9 mouse cellular contexts compared by ENCODE assay signal in the genomic region with DNA sequence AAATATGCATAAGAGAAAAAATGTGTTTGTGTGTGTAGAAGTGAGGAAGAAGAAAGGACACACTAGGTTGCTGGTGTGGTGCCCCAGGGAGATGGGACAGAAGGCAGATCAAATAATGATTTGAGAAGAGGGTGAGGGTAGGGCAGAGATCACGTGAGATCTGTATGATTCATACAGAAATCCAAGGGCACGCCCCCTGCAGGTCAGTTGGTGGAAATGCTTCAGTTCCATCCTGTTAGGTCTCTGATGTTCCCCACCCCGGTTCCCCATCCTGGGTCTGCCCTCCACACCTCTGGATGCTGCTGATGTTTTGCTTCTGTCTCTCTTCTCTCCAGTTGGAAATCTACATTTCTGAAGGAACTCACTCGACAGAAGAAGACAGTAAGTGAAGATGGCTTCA. TPM values are rescaled to one million over a fixed set of nuclear protein-coding genes. Genes with fewer than 3 reads are reported as not detected.
DNase-seq lines count a peak whose midpoint lies in the region; ATAC-seq lines count a peak whose summit lies in the region.
"Had no signal": no experiment of that assay in that cellular context is flagged by ENCODE, and none has a peak within 500 bp of the region (broad histone marks: within the 10 kb centered on the region; RNA-seq: fewer than 3 reads in every experiment).

No protein-coding gene starts in this region.

- WGBS in kidney, embryonic 14.5 days = 61% methylated on average over 4 of the region's 4 CpGs

- H3K4me3 ChIP-seq in kidney, embryonic 14.5 days (ENCODE audit: low read length) = no peak overlapping the region

- ATAC-seq in kidney, embryonic 14.5 days (ENCODE audit: low FRiP score, low TSS enrichment) = no peak
- peak; percentile 55; the same call in 1 of the 2 replicates for ATAC-seq in monocyte, adult 5-6 weeks (replicated peaks; ENCODE audit: insufficient number of reproducible peaks, low FRiP score, low TSS enrichment, poor library complexity, severe bottlenecking)

- H3K9me3 ChIP-seq in kidney, embryonic 14.5 days (ENCODE audit: control insufficient read depth, low read length) = no peaks in the 10 kb centered on the region

- no peaks in the 10 kb centered on the region for H3K4me1 ChIP-seq in kidney, embryonic 14.5 days (ENCODE audit: control insufficient read depth, insufficient read depth, low read length)

- no peak overlapping the region for H3K27ac ChIP-seq in kidney, embryonic 14.5 days (ENCODE audit: low read depth, low read length)

- H3K9ac ChIP-seq in kidney, embryonic 14.5 days (ENCODE audit: low read depth, low read length) = no peak overlapping the region

- DNase-seq in kidney, adult 9 months = peak; percentile 22
- peak; percentile 63 for DNase-seq in CD4-positive, CD25-positive, alpha-beta regulatory T cell, adult 2 months (ENCODE audit: low read depth, low spot score)
- DNase-seq in R1 (ENCODE audit: low read depth, low spot score) = peak; percentile 78
- no peak for DNase-seq in layer of hippocampus, postnatal 25 days (ENCODE audit: extremely low spot score in 1 of 2, low spot score in 1 of 2)
- DNase-seq in heart, adult 9 months (ENCODE audit: low spot score in 2 of 2) = no peak
- no peak for DNase-seq in neural tube, embryonic 10.5 days (ENCODE audit: extremely low spot score, low spot score)
- DNase-seq: cerebellum, adult 8-10 months had no signal

- H3K36me3 ChIP-seq in kidney, embryonic 14.5 days (ENCODE audit: control insufficient read depth, insufficient read depth, low read length) = peaks cover 70% of the 10 kb centered on the region

- H3K4me2 ChIP-seq in kidney, embryonic 14.5 days (replicated peaks; ENCODE audit: low read depth, low read length) = no peak overlapping the region

- H3K27me3 ChIP-seq in kidney, embryonic 14.5 days (ENCODE audit: control insufficient read depth, insufficient read depth, low read length) = no peaks in the 10 kb centered on the region

RNA-seq across cellular contexts. Expression of a gene that starts 9.6 kb away (rescaled TPM):
- 164 and 171 TPM in 2 replicates for polyA plus RNA-seq in kidney, embryonic 14.5 days (2014; fragmentation: Nextera tagmentation; extraction: Ambion mirVana)
- 112 to 213 TPM (median 210 TPM) in 3 replicates for total RNA-seq in monocyte, adult 5-6 weeks (2017)
- 10 to 100 TPM; 23.6 to 29.3 TPM for total RNA-seq in layer of hippocampus, postnatal 25 days (2021)

RNA-seq across cellular contexts. Expression of a gene that starts 9.6 kb away (rescaled TPM):
- polyA plus RNA-seq in kidney, embryonic 14.5 days (2014; fragmentation: Nextera tagmentation; extraction: Ambion mirVana) = 90.1 and 130 TPM in 2 replicates
- 118 to 143 TPM (median 135 TPM) in 3 replicates for total RNA-seq in monocyte, adult 5-6 weeks (2017)
- total RNA-seq in layer of hippocampus, postnatal 25 days (2021) = 10 to 100 TPM; 73.8 to 87.8 TPM

RNA-seq across cellular contexts. Expression of a gene that starts 22.1 kb away (rescaled TPM):
- 3.3 and 4.2 TPM in 2 replicates for polyA plus RNA-seq in kidney, embryonic 14.5 days (2014; fragmentation: Nextera tagmentation; extraction: Ambion mirVana)
- 15.3 to 32.1 TPM (median 19.4 TPM) in 3 replicates for total RNA-seq in monocyte, adult 5-6 weeks (2017)
- total RNA-seq in layer of hippocampus, postnatal 25 days (2021) = 1 to 10 TPM in 1 of 2 experiments, under 1 TPM in 1; 0.61 to 1.4 TPM

Comparison
In these comparisons a context has a peak if more than half of its experiments do, and no peak if none do; other contexts are left out.
1. DNase-seq: peak in kidney, adult 9 months (single experiment), CD4-positive, CD25-positive, alpha-beta regulatory T cell, adult 2 months (single experiment) and R1 (single experiment); none in layer of hippocampus, postnatal 25 days (0 of 2), heart, adult 9 months (0 of 2) and neural tube, embryonic 10.5 days (single experiment).